Mouse (Mus musculus): ENCODE data around the gene Itga6. TPM values are rescaled to one million over a fixed set of nuclear protein-coding genes. Genes with fewer than 3 reads are reported as not detected.

The Itga6 gene
- polyA plus RNA-seq, 1 experiment from 2014 or later = 27.7 TPM

DNA sequence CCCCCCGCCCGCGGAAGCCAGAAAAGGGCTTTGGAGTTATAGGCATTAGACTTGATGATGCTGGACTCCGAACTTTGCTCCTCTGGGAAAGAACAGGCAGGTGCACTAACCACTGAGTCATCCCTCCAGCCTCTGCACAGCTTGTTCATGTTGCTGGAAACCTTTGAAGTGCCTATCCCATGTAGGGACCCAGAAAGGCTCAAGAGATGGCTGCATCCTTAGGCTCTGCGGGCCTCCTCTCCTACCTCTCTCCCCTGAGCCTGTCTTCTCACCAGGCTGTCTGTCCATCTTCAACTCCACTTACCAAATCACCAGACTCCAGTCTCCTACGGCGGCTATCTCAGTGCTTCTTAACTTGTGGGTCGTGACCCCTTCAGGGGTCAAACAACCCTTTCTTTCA lies 68.0 kb downstream of the Itga6 start:
- H3K4me1 ChIP-seq (ENCODE audit: control insufficient read depth, insufficient read depth, low read length) = peaks cover 14% of the 10 kb centered on the region
- no peak overlapping the region for H3K4me2 ChIP-seq (ENCODE audit: low read length)
- H3K9me3 ChIP-seq (replicated peaks; ENCODE audit: control insufficient read depth, low read length) = no peaks in the 10 kb centered on the region
- H3K27me3 ChIP-seq (replicated peaks; ENCODE audit: control insufficient read depth, insufficient read depth, low read length) = no peaks in the 10 kb centered on the region
- H3K27ac ChIP-seq (ENCODE audit: low read depth, low read length) = no peak overlapping the region
- no peak overlapping the region for H3K9ac ChIP-seq (ENCODE audit: low read length)
- no peak overlapping the region for H3K4me3 ChIP-seq (ENCODE audit: low read depth, low read length)
- WGBS = 73% methylated on average over 8 of the region's 8 CpGs
- H3K36me3 ChIP-seq (ENCODE audit: control insufficient read depth, insufficient read depth, low read length) = no peaks in the 10 kb centered on the region
- DNase-seq (ENCODE audit: low spot score) (no peak), ATAC-seq (0 out of 2 replicates have a peak, but pooled peaks have one; percentile 4)

DNA sequence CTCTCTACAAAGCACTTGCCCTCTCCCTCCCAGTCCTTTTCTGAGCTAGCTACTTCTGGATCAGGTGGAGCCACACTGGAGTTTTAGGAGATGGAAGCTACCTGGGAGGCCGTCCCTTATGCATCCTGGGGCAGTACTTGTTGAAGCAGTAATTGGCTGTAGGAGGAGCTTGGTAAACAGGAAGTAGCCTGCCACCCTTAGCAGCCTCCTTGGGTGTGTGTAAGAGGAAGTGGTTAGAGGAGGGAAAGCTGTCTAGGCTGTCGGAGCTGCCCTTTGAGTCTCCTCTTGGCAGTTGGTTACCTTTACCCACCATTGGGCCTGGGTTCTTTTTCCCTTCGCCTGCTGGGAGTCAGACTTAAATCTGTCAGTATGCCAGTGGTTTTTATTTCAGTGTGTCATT lies 68.6 kb downstream of the Itga6 start:
- H3K27me3 ChIP-seq (replicated peaks; ENCODE audit: control insufficient read depth, insufficient read depth, low read length) = no peaks in the 10 kb centered on the region
- H3K9ac ChIP-seq (ENCODE audit: low read length) = no peak overlapping the region
- no peak overlapping the region for H3K4me2 ChIP-seq (ENCODE audit: low read length)
- ATAC-seq = no peak
- peaks cover 14% of the 10 kb centered on the region for H3K4me1 ChIP-seq (ENCODE audit: control insufficient read depth, insufficient read depth, low read length)
- no peaks in the 10 kb centered on the region for H3K9me3 ChIP-seq (replicated peaks; ENCODE audit: control insufficient read depth, low read length)
- no peak overlapping the region for H3K27ac ChIP-seq (ENCODE audit: low read depth, low read length)
- H3K36me3 ChIP-seq (ENCODE audit: control insufficient read depth, insufficient read depth, low read length) = no peaks in the 10 kb centered on the region
- no peak for DNase-seq (ENCODE audit: low spot score)
- WGBS = 39% methylated on average over 3 of the region's 3 CpGs
- H3K4me3 ChIP-seq (ENCODE audit: low read depth, low read length) = no peak overlapping the region

DNA sequence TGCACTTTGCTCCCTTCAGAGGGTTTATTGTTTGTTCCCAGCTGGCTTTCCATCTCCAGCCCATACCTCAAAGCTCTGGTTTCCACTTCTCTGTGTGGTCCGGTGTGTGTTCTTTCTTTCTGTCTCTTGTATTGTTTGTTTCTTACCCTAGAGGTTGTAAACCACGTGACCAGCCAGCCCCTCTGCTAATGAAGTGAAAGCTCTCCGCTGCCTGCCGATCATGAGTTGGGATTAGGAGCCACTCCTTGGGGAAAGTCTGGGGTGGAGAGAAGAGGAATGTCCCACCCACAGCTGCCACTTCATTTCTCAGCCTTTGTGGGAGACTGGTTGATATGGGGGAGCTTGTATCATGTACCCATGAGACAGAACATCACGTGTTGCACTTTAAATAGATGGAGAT lies 69.9 kb downstream of the Itga6 start:
- no peak for ATAC-seq
- Histone ChIP-seq H3K4me3 (ENCODE audit: low read depth, low read length) (no peak overlapping the region), H3K4me1 (ENCODE audit: control insufficient read depth, insufficient read depth, low read length) (peaks cover 14% of the 10 kb centered on the region), H3K36me3 (ENCODE audit: control insufficient read depth, insufficient read depth, low read length) (no peaks in the 10 kb centered on the region), H3K4me2 (ENCODE audit: low read length) (no peak overlapping the region), H3K9ac (ENCODE audit: low read length) (no peak overlapping the region), H3K9me3 (replicated peaks; ENCODE audit: control insufficient read depth, low read length) (no peaks in the 10 kb centered on the region), H3K27me3 (replicated peaks; ENCODE audit: control insufficient read depth, insufficient read depth, low read length) (no peaks in the 10 kb centered on the region), H3K27ac (ENCODE audit: low read depth, low read length) (no peak overlapping the region; the same call in 1 of the 2 replicates)
- WGBS = 8% methylated on average over 5 of the region's 5 CpGs
- DNase-seq (ENCODE audit: low spot score) = peak; percentile 28

DNA sequence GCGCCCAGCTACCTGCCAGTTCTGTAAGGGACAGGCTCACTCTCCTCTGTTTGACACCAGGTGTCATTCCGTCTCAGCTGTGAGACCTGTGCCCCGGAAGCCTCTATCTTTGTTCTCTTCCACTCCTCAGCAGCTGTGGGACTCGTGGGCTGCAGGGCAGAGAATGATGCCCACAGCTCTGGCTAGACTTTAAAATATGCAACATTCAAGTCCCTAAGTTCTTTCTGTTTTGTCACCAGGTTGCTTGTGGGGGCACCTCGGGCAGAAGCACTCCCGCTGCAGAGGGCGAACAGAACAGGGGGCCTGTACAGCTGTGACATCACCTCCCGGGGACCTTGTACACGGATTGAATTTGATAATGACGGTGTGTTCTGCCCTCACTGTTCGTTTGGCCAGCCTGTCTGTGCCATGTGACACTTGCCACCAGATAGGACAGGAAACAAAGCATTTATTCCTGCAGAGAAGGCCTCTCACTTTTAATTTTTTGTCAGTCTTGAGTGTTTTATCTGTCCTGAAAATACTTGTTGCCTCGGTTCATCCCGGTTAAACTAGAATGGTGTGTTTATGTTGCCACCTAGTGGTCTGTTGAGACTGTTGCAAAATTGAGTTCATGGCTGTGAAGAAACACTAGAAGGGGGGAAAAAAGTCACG lies 71.1 kb downstream of the Itga6 start:
- H3K9me3 ChIP-seq (replicated peaks; ENCODE audit: control insufficient read depth, low read length) = no peaks in the 10 kb centered on the region
- peaks cover 14% of the 10 kb centered on the region for H3K4me1 ChIP-seq (ENCODE audit: control insufficient read depth, insufficient read depth, low read length)
- peak; percentile 33 for ATAC-seq
- H3K9ac ChIP-seq (ENCODE audit: low read length) = no peak overlapping the region
- H3K4me2 ChIP-seq (ENCODE audit: low read length) = no peak overlapping the region
- no peaks in the 10 kb centered on the region for H3K36me3 ChIP-seq (ENCODE audit: control insufficient read depth, insufficient read depth, low read length)
- 29% methylated on average over 14 of the region's 14 CpGs for WGBS
- no peak overlapping the region for H3K4me3 ChIP-seq (ENCODE audit: low read depth, low read length)
- H3K27ac ChIP-seq (ENCODE audit: low read depth, low read length) = no peak overlapping the region
- H3K27me3 ChIP-seq (replicated peaks; ENCODE audit: control insufficient read depth, insufficient read depth, low read length) = no peaks in the 10 kb centered on the region
- peak; percentile 86 for DNase-seq (ENCODE audit: low spot score)

DNA sequence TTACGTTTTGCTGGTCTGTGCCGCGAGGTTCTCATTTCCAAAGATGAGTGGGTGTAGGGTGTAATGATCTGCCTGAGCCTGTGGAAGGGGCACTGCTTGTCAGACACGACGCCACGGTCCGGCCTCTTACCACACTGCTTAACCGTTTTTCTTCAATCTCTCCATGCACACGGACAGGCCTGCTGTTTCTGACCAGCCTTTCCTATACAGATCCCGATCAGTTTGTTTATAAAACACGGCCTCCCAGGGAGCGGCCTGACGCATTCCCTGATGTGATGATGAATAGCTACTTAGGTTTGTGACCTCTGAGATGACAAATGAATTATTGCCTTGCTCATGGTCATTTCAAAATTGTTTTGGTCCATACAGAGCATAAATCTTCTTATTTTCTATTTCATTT lies 78.7 kb downstream of the Itga6 start:
- Histone ChIP-seq H3K4me1 (ENCODE audit: control insufficient read depth, insufficient read depth, low read length) (no peaks in the 10 kb centered on the region), H3K27me3 (replicated peaks; ENCODE audit: control insufficient read depth, insufficient read depth, low read length) (no peaks in the 10 kb centered on the region), H3K9me3 (replicated peaks; ENCODE audit: control insufficient read depth, low read length) (no peaks in the 10 kb centered on the region), H3K4me3 (ENCODE audit: low read depth, low read length) (no peak overlapping the region), H3K27ac (ENCODE audit: low read depth, low read length) (no peak overlapping the region), H3K36me3 (ENCODE audit: control insufficient read depth, insufficient read depth, low read length) (peaks cover 19% of the 10 kb centered on the region; the same call in 1 of the 2 replicates), H3K9ac (ENCODE audit: low read length) (no peak overlapping the region), H3K4me2 (ENCODE audit: low read length) (no peak overlapping the region)
- ATAC-seq (no peak), DNase-seq (ENCODE audit: low spot score) (no peak)
- WGBS = 74% methylated on average over 13 of the region's 13 CpGs

DNA sequence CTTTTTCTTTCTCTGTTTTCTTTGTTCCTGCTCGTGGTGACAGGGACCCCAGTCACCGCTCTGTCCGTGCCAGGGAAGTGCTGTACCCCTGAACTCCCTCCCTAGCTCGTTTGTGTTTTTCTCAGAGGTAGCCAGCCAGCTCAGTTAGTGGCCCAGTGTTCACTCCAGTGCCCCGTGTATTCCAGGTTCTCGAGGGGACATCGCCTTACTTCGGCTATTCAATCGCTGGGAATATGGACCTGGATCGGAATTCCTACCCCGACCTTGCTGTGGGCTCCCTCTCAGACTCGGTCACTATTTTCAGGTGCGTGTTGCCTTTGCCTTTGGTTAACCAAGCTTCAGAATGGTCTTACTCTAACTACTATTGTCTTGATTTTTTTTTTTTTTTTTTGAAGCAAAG lies 82.3 kb downstream of the Itga6 start:
- H3K4me2 ChIP-seq (ENCODE audit: low read length) = no peak overlapping the region
- no peak overlapping the region for H3K9ac ChIP-seq (ENCODE audit: low read length)
- no peaks in the 10 kb centered on the region for H3K4me1 ChIP-seq (ENCODE audit: control insufficient read depth, insufficient read depth, low read length)
- H3K36me3 ChIP-seq (ENCODE audit: control insufficient read depth, insufficient read depth, low read length) = peaks cover 15% of the 10 kb centered on the region; the same call in 1 of the 2 replicates
- WGBS = 82% methylated on average over 13 of the region's 13 CpGs
- ATAC-seq (no peak), DNase-seq (ENCODE audit: low spot score) (no peak)
- H3K27ac ChIP-seq (ENCODE audit: low read depth, low read length) = no peak overlapping the region
- H3K9me3 ChIP-seq (replicated peaks; ENCODE audit: control insufficient read depth, low read length) = no peaks in the 10 kb centered on the region
- H3K4me3 ChIP-seq (ENCODE audit: low read depth, low read length) = no peak overlapping the region
- H3K27me3 ChIP-seq (replicated peaks; ENCODE audit: control insufficient read depth, insufficient read depth, low read length) = no peaks in the 10 kb centered on the region

DNA sequence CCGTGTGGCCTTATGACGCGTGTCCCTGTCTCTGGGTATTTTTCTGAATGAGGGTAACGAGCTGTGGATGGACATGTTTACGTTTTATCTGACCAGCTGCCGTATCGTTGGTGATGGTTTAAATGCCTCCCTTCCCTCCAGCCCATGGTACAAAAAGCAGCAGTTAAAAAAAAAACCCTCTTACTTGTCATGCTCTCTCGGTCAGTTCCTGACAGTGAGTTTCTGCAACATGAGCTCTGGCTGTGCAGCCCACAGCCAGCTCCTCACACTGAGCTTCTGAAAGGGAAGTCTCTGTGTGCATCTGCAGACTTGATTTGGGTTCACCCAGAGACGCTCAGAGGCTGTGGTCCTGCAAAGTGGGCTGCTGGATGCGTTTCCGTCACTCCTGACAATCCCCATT lies 83.5 kb downstream of the Itga6 start:
- WGBS = 42% methylated on average over 11 of the region's 11 CpGs
- H3K36me3 ChIP-seq (ENCODE audit: control insufficient read depth, insufficient read depth, low read length) = peaks cover 17% of the 10 kb centered on the region; the same call in 1 of the 2 replicates
- no peak overlapping the region for H3K4me3 ChIP-seq (ENCODE audit: low read depth, low read length)
- H3K9ac ChIP-seq (ENCODE audit: low read length) = no peak overlapping the region
- H3K27ac ChIP-seq (ENCODE audit: low read depth, low read length) = no peak overlapping the region
- no peak for ATAC-seq
- no peaks in the 10 kb centered on the region for H3K27me3 ChIP-seq (replicated peaks; ENCODE audit: control insufficient read depth, insufficient read depth, low read length)
- H3K9me3 ChIP-seq (replicated peaks; ENCODE audit: control insufficient read depth, low read length) = no peaks in the 10 kb centered on the region
- no peaks in the 10 kb centered on the region for H3K4me1 ChIP-seq (ENCODE audit: control insufficient read depth, insufficient read depth, low read length)
- DNase-seq (ENCODE audit: low spot score) = no peak
- no peak overlapping the region for H3K4me2 ChIP-seq (ENCODE audit: low read length)

DNA sequence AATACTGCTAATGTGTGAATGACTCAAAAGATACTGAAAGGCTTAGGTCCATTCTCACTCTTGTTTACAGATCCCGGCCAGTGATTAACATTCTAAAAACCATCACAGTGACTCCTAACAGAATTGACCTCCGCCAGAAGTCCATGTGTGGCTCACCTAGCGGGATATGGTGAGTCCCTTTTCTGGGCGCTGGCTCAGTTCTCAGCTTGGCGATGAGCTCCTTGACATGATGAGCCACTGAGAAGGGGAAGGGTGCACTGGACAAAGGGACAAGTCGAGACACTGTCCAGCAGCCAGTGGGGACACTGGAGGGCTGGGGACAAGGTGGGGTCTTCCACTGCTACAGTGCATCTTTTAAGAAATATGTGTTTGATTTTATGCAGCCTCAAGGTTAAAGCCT lies 88.2 kb downstream of the Itga6 start:
- Histone ChIP-seq H3K4me1 (ENCODE audit: control insufficient read depth, insufficient read depth, low read length) (no peaks in the 10 kb centered on the region), H3K4me3 (ENCODE audit: low read depth, low read length) (no peak overlapping the region), H3K36me3 (ENCODE audit: control insufficient read depth, insufficient read depth, low read length) (peaks cover 23% of the 10 kb centered on the region; the same call in 1 of the 2 replicates), H3K4me2 (ENCODE audit: low read length) (no peak overlapping the region), H3K9me3 (replicated peaks; ENCODE audit: control insufficient read depth, low read length) (no peaks in the 10 kb centered on the region), H3K9ac (ENCODE audit: low read length) (no peak overlapping the region), H3K27me3 (replicated peaks; ENCODE audit: control insufficient read depth, insufficient read depth, low read length) (no peaks in the 10 kb centered on the region), H3K27ac (ENCODE audit: low read depth, low read length) (no peak overlapping the region)
- no peak for ATAC-seq
- 90% methylated on average over 6 of the region's 6 CpGs for WGBS
- no peak for DNase-seq (ENCODE audit: low spot score)

DNA sequence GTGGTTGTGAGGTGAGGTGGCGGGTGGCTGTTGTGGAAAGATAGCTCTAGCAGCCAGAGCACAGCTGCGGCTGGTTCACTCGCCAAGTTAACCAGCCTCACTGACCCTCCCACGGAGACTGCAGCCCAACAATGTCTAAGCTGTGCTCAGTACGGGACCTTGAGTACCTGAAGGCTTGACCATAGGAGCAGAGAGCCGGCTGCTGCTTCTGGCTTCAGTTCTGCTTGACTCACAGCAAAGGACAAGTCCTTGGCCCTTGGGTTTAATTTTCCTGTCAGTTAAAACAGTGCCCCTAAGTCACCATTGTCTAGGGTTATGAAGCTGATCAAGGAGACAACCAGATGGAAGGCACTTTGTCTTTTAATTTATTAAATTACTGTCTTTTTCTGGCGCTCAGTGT lies 89.0 kb downstream of the Itga6 start:
- no peak overlapping the region for H3K9ac ChIP-seq (ENCODE audit: low read length)
- H3K27me3 ChIP-seq (replicated peaks; ENCODE audit: control insufficient read depth, insufficient read depth, low read length) = no peaks in the 10 kb centered on the region
- H3K4me2 ChIP-seq (ENCODE audit: low read length) = no peak overlapping the region
- H3K4me3 ChIP-seq (ENCODE audit: low read depth, low read length) = no peak overlapping the region
- DNase-seq (ENCODE audit: low spot score) (no peak), ATAC-seq (no peak)
- 91% methylated on average over 7 of the region's 7 CpGs for WGBS
- no peaks in the 10 kb centered on the region for H3K4me1 ChIP-seq (ENCODE audit: control insufficient read depth, insufficient read depth, low read length)
- no peaks in the 10 kb centered on the region for H3K9me3 ChIP-seq (replicated peaks; ENCODE audit: control insufficient read depth, low read length)
- H3K27ac ChIP-seq (ENCODE audit: low read depth, low read length) = no peak overlapping the region
- H3K36me3 ChIP-seq (ENCODE audit: control insufficient read depth, insufficient read depth, low read length) = peaks cover 24% of the 10 kb centered on the region; the same call in 1 of the 2 replicates
